Mouse (Mus musculus) MEL (cell line): Measurements from ENCODE around the gene 1700014D04Rik.

ENCODE experiments used
- CHD1 ChIP-seq: IDR thresholded peaks from 2 replicates; pipeline ENCODE4 v1.6.1; 2012; ENCODE audit warnings: low read depth, mild to moderate bottlenecking, inconsistent platforms, low read length, improper control_type of control experiment
- CHD2 ChIP-seq: IDR thresholded peaks from 2 replicates; pipeline ENCODE4 v1.6.1; 2011; ENCODE audit warnings: low read length, improper control_type of control experiment
- CTCF ChIP-seq, 3 experiments: IDR thresholded peaks in 2 of 3; conservative IDR thresholded peaks in 1 of 3; 2 replicates each; pipeline ENCODE4 v1.5.1; 2011 to 2012; ENCODE audit warnings: low read length in 3 of 3, low read depth in 2 of 3, mild to moderate bottlenecking in 2 of 3, improper control_type of control experiment in 1 of 3, inconsistent platforms in 1 of 3, mixed read lengths in 1 of 3, moderate library complexity in 1 of 3; ENCODE audit not compliant: control insufficient read depth in 1 of 3, insufficient read depth in 1 of 3, poor library complexity in 1 of 3, severe bottlenecking in 1 of 3
- POLR2A ChIP-seq, 2 experiments: IDR thresholded peaks; 2 replicates each; pipeline ENCODE4 v1.6.1; 2011 to 2012; ENCODE audit warnings: low read length in 2 of 2, mild to moderate bottlenecking in 2 of 2, control low read depth in 1 of 2, improper control_type of control experiment in 1 of 2, low read depth in 1 of 2, moderate library complexity in 1 of 2; ENCODE audit not compliant: control insufficient read depth in 1 of 2, insufficient read depth in 1 of 2, poor library complexity in 1 of 2
- UBTF ChIP-seq: IDR thresholded peaks from 2 replicates; pipeline ENCODE4 v1.6.1; 2012; ENCODE audit warnings: low read depth, mild to moderate bottlenecking, inconsistent platforms, low read length, improper control_type of control experiment, moderate library complexity, borderline replicate concordance; ENCODE audit not compliant: insufficient read depth
- ZKSCAN1 ChIP-seq: IDR thresholded peaks from 2 replicates; pipeline ENCODE4 v1.6.1; 2012; ENCODE audit warnings: low read depth, mild to moderate bottlenecking, inconsistent platforms, low read length, improper control_type of control experiment, moderate library complexity

- TF ChIP-seq CTCF (IDR thresholded peaks at IDR 0.05 in 2 of 3, conservative IDR thresholded peaks at IDR 0.05 in 1 of 3; ENCODE audit: control insufficient read depth in 1 of 3, insufficient read depth in 1 of 3, low read depth in 2 of 3, low read length in 3 of 3, poor library complexity in 1 of 3, severe bottlenecking in 1 of 3) (no peak), UBTF (no peak), POLR2A (IDR thresholded peaks at IDR 0.05; ENCODE audit: control insufficient read depth in 1 of 2, insufficient read depth in 1 of 2, low read depth in 1 of 2, low read length in 2 of 2, poor library complexity in 1 of 2) (no peak), CHD2 (no peak), ZKSCAN1 (no peak), CHD1 (no peak)
Observed at GRCm38 (mm10) chr13:59710230-59710629, 36.3 kb downstream of the 1700014D04Rik start, which contains the start of gene Spata31d1a.
